Mouse (Mus musculus) MEL (cell line): ENCODE results near the gene Slc25a42. TPM values are rescaled to one million over a fixed set of nuclear protein-coding genes. Genes with fewer than 3 reads are reported as not detected.
A peak's percentile ranks its signal among the peaks of the same experiment; 100 is the strongest.

Experiments used
- DNase-seq: peaks from one replicate; pipeline ENCODE4 v3.0.0; 2011; ENCODE audit warnings: low read depth, low spot score
- H3K27ac ChIP-seq: 2 replicates; pipeline ENCODE4 v1.5.1; 2012; ENCODE audit warnings: low read depth, mild to moderate bottlenecking, control low read depth, low read length, moderate library complexity; ENCODE audit not compliant: control insufficient read depth
- H3K27me3 ChIP-seq, 2 experiments: fragments of 150-350 bp in 1 of 2; sonication (generic) in 1 of 2; 2 replicates each; pipeline ENCODE4 v1.6.1; 2012; ENCODE audit warnings: low read length in 2 of 2, mild to moderate bottlenecking in 2 of 2, improper control_type of control experiment in 1 of 2, moderate library complexity in 1 of 2; ENCODE audit not compliant: insufficient read depth in 2 of 2, control insufficient read depth in 1 of 2
- H3K36me3 ChIP-seq, 2 experiments: 2 replicates each; pipeline ENCODE4 v1.6.1; 2012 to 2014; ENCODE audit warnings: low read length in 2 of 2, improper control_type of control experiment in 1 of 2, inconsistent platforms in 1 of 2, mild to moderate bottlenecking in 1 of 2; ENCODE audit not compliant: insufficient read depth in 2 of 2, control insufficient read depth in 1 of 2
- H3K4me1 ChIP-seq, 2 experiments: fragments of 150-350 bp in 1 of 2; sonication (generic) in 1 of 2; 2 replicates each; pipeline ENCODE4 v1.6.1; 2012; ENCODE audit warnings: low read length in 2 of 2, improper control_type of control experiment in 1 of 2, mild to moderate bottlenecking in 1 of 2; ENCODE audit not compliant: insufficient read depth in 2 of 2, control insufficient read depth in 1 of 2
- H3K4me3 ChIP-seq, 2 experiments: fragments of 150-350 bp in 1 of 2; sonication (generic) in 1 of 2; 2 replicates each; pipeline ENCODE4 v1.5.1; 2012; ENCODE audit warnings: low read depth in 2 of 2, low read length in 2 of 2, mild to moderate bottlenecking in 2 of 2, moderate library complexity in 2 of 2, control low read depth in 1 of 2, improper control_type of control experiment in 1 of 2; ENCODE audit not compliant: control insufficient read depth in 1 of 2, insufficient read depth in 1 of 2
- H3K79me2 ChIP-seq: 2 replicates; pipeline ENCODE4 v1.6.1; 2012; ENCODE audit warnings: mild to moderate bottlenecking, low read length, moderate library complexity; ENCODE audit not compliant: control insufficient read depth, poor library complexity, insufficient read depth
- H3K9ac ChIP-seq: 2 replicates; pipeline ENCODE4 v1.6.1; 2012; ENCODE audit warnings: low read depth, mild to moderate bottlenecking, control low read depth, low read length, moderate library complexity; ENCODE audit not compliant: control insufficient read depth, poor library complexity, severe bottlenecking
- H3K9me3 ChIP-seq: fragments of 150-350 bp; sonication (generic); replicated peaks from 2 replicates; pipeline ENCODE4 v1.6.1; 2012; ENCODE audit warnings: mild to moderate bottlenecking, low read length, improper control_type of control experiment, moderate library complexity; ENCODE audit not compliant: insufficient read depth
- BHLHE40 ChIP-seq: IDR thresholded peaks from 2 replicates; pipeline ENCODE4 v1.6.1; 2012; ENCODE audit warnings: low read depth, mild to moderate bottlenecking, inconsistent platforms, low read length, improper control_type of control experiment, borderline replicate concordance
- CHD1 ChIP-seq: IDR thresholded peaks from 2 replicates; pipeline ENCODE4 v1.6.1; 2012; ENCODE audit warnings: low read depth, mild to moderate bottlenecking, inconsistent platforms, low read length, improper control_type of control experiment
- CHD2 ChIP-seq: IDR thresholded peaks from 2 replicates; pipeline ENCODE4 v1.6.1; 2011; ENCODE audit warnings: low read length, improper control_type of control experiment
- E2F4 ChIP-seq: IDR thresholded peaks from 2 replicates; pipeline ENCODE4 v1.6.1; 2011; ENCODE audit warnings: low read depth, low read length, improper control_type of control experiment, borderline replicate concordance
- ELF1 ChIP-seq: IDR thresholded peaks from 2 replicates; pipeline ENCODE4 v1.6.1; 2014; ENCODE audit warnings: low read depth, mild to moderate bottlenecking, inconsistent platforms, low read length, improper control_type of control experiment, moderate library complexity
- EP300 ChIP-seq, 2 experiments: IDR thresholded peaks; 2 replicates each; pipeline ENCODE4 v1.6.1; 2011; ENCODE audit warnings: improper control_type of control experiment in 2 of 2, low read length in 2 of 2, low read depth in 1 of 2, mild to moderate bottlenecking in 1 of 2
- ETS1 ChIP-seq: IDR thresholded peaks from 2 replicates; pipeline ENCODE4 v1.6.1; 2012; ENCODE audit warnings: low read depth, mild to moderate bottlenecking, inconsistent platforms, low read length, improper control_type of control experiment, moderate library complexity
- HCFC1 ChIP-seq: IDR thresholded peaks from 2 replicates; pipeline ENCODE4 v1.6.1; 2012; ENCODE audit warnings: low read depth, mild to moderate bottlenecking, inconsistent platforms, low read length, improper control_type of control experiment, moderate library complexity
- MAFK ChIP-seq: IDR thresholded peaks from 2 replicates; pipeline ENCODE4 v1.6.1; 2011; ENCODE audit warnings: low read depth, mild to moderate bottlenecking, low read length, improper control_type of control experiment, borderline replicate concordance
- MAX ChIP-seq: IDR thresholded peaks from 2 replicates; pipeline ENCODE4 v1.6.1; 2011; ENCODE audit warnings: low read length, improper control_type of control experiment
- MAZ ChIP-seq: IDR thresholded peaks from 2 replicates; pipeline ENCODE4 v1.6.1; 2012; ENCODE audit warnings: low read depth, mild to moderate bottlenecking, inconsistent platforms, low read length, improper control_type of control experiment
- MEF2A ChIP-seq: IDR thresholded peaks from 2 replicates; pipeline ENCODE4 v1.6.1; 2014; ENCODE audit warnings: low read depth, mild to moderate bottlenecking, inconsistent platforms, low read length, improper control_type of control experiment; ENCODE audit not compliant: poor library complexity, insufficient replicate concordance, severe bottlenecking; ENCODE audit errors: extremely low read depth
- MXI1 ChIP-seq: IDR thresholded peaks from 2 replicates; pipeline ENCODE4 v1.6.1; 2011; ENCODE audit warnings: mild to moderate bottlenecking, low read depth, low read length, improper control_type of control experiment
- MYB ChIP-seq: IDR thresholded peaks from 2 replicates; pipeline ENCODE4 v1.6.1; 2011; ENCODE audit warnings: mild to moderate bottlenecking, low read depth, low read length, improper control_type of control experiment
- MYC ChIP-seq: IDR thresholded peaks from 2 replicates; pipeline ENCODE4 v1.6.1; 2011; ENCODE audit warnings: low read depth, mild to moderate bottlenecking, low read length, improper control_type of control experiment, moderate library complexity
- NELFE ChIP-seq: IDR thresholded peaks from 2 replicates; pipeline ENCODE4 v1.6.1; 2011; ENCODE audit warnings: low read depth, low read length, improper control_type of control experiment
- NRF1 ChIP-seq: IDR thresholded peaks from 2 replicates; pipeline ENCODE4 v1.6.1; 2014; ENCODE audit warnings: low read depth, mild to moderate bottlenecking, inconsistent platforms, low read length, improper control_type of control experiment, moderate library complexity; ENCODE audit not compliant: poor library complexity, insufficient read depth, severe bottlenecking
- POLR2AphosphoS5 ChIP-seq: IDR thresholded peaks from 2 replicates; pipeline ENCODE4 v1.6.1; 2012; ENCODE audit warnings: low read depth, borderline replicate concordance, mild to moderate bottlenecking, inconsistent platforms, low read length, moderate library complexity, mixed read lengths
- TAL1 ChIP-seq: IDR thresholded peaks from 2 replicates; pipeline ENCODE4 v1.6.1; 2012; ENCODE audit warnings: mild to moderate bottlenecking, inconsistent platforms, low read length, moderate library complexity, mixed read lengths
- TBP ChIP-seq: IDR thresholded peaks from 2 replicates; pipeline ENCODE4 v1.8.0; 2011; ENCODE audit warnings: low read depth, low read length, improper control_type of control experiment
- TCF12 ChIP-seq: IDR thresholded peaks from 2 replicates; pipeline ENCODE4 v1.6.1; 2014; ENCODE audit warnings: low read depth, mild to moderate bottlenecking, inconsistent platforms, low read length, improper control_type of control experiment, moderate library complexity
- USF2 ChIP-seq, 2 experiments: IDR thresholded peaks; 2 replicates each; pipeline ENCODE4 v1.6.1; 2011 to 2012; ENCODE audit warnings: improper control_type of control experiment in 2 of 2, low read length in 2 of 2, borderline replicate concordance in 1 of 2, inconsistent platforms in 1 of 2, low read depth in 1 of 2, mild to moderate bottlenecking in 1 of 2; ENCODE audit not compliant: insufficient read depth in 1 of 2
- ZKSCAN1 ChIP-seq: IDR thresholded peaks from 2 replicates; pipeline ENCODE4 v1.6.1; 2012; ENCODE audit warnings: low read depth, mild to moderate bottlenecking, inconsistent platforms, low read length, improper control_type of control experiment, moderate library complexity
- ZMIZ1 ChIP-seq: IDR thresholded peaks from 2 replicates; pipeline ENCODE4 v1.6.1; 2012; ENCODE audit warnings: low read depth, mild to moderate bottlenecking, inconsistent platforms, low read length, improper control_type of control experiment, moderate library complexity
- ZNF384 ChIP-seq: IDR thresholded peaks from 2 replicates; pipeline ENCODE4 v1.6.1; 2012; ENCODE audit warnings: low read depth, mild to moderate bottlenecking, inconsistent platforms, low read length, improper control_type of control experiment
- polyA plus RNA-seq, 2 experiments: library from polyadenylated mRNA; stranded (reverse) in 1 of 2; unstranded in 1 of 2; fragments of >175 nt in 1 of 2; fragments of >200 nt in 1 of 2; gene quantifications; 2 replicates each; pipeline versions ENCODE4 v1.2.1 to v1.2.4; 2012; ENCODE audit warnings: low replicate concordance in 2 of 2, low read depth in 1 of 2; ENCODE audit not compliant: insufficient read length in 2 of 2, insufficient read depth in 1 of 2, missing spikeins in 1 of 2
- total RNA-seq: library from RNA; depleted of rRNA; stranded (reverse); fragments of 300-350 nt; gene quantifications from 2 replicates; pipeline ENCODE4 v1.2.3, GENCODE M21; 2012

Slc25a42 gene
- total and polyA plus RNA-seq, 3 experiments: 5.2 to 12.1 TPM; not detected in 1

GRCm38 (mm10) chr8:70137890-70138289 lies 74.2 kb downstream of the Slc25a42 start:
- H3K36me3 ChIP-seq: peaks cover 0 to 3% of the 10 kb centered on the region in 2 experiments; a peak in 3 of 4 replicates
- peak overlapping the region in 1 of 2 experiments; percentile 65; a peak in 2 of 4 replicates for H3K4me3 ChIP-seq

GRCm38 (mm10) chr8:70136591-70136990 lies 75.5 kb downstream of the Slc25a42 start:
- H3K4me3 ChIP-seq: no peak overlapping the region
- no peak overlapping the region for H3K27ac ChIP-seq
- TF ChIP-seq NELFE: no peak
- H3K27me3 ChIP-seq: no peaks in the 10 kb centered on the region
- no peak overlapping the region for H3K9ac ChIP-seq
- peaks cover 0 to 3% of the 10 kb centered on the region in 2 experiments; a peak in 3 of 4 replicates for H3K36me3 ChIP-seq
- peaks cover 18% of the 10 kb centered on the region for H3K79me2 ChIP-seq
- H3K9me3 ChIP-seq: no peaks in the 10 kb centered on the region
- DNase-seq: no peak
- H3K4me1 ChIP-seq: peaks cover 4 to 21% of the 10 kb centered on the region in 2 experiments; a peak in 3 of 4 replicates

More at GRCm38 (mm10) chr8:70137890-70138289, 74.2 kb downstream of the Slc25a42 start:
- H3K9ac ChIP-seq: no peak overlapping the region; the same call in 1 of the 2 replicates
- H3K9me3 ChIP-seq: no peaks in the 10 kb centered on the region
- peaks cover 4 to 15% of the 10 kb centered on the region in 2 experiments; a peak in 2 of 4 replicates for H3K4me1 ChIP-seq
- H3K27me3 ChIP-seq: no peaks in the 10 kb centered on the region
- no peak for DNase-seq
- no peak overlapping the region for H3K27ac ChIP-seq
- H3K79me2 ChIP-seq: peaks cover 11% of the 10 kb centered on the region
- TF ChIP-seq BHLHE40 (no peak), ZNF384 (no peak), TAL1 (no peak), TBP (no peak), E2F4 (no peak), ZMIZ1 (no peak), HCFC1 (no peak), MAFK (no peak), MYB (no peak), MXI1 (no peak), MEF2A (no peak), ETS1 (no peak), EP300 (IDR thresholded peaks at IDR 0.05; ENCODE audit: low read depth in 1 of 2, low read length in 2 of 2) (no peak)

GRCm38 (mm10) chr8:70134931-70135330 lies 77.2 kb downstream of the Slc25a42 start:
- no peak for DNase-seq
- TF ChIP-seq TCF12 (no peak), MXI1 (no peak), USF2 (IDR thresholded peaks at IDR 0.05; ENCODE audit: borderline replicate concordance in 1 of 2, insufficient read depth in 1 of 2, low read depth in 1 of 2, low read length in 2 of 2) (no peak), CHD2 (no peak), EP300 (IDR thresholded peaks at IDR 0.05; ENCODE audit: low read depth in 1 of 2, low read length in 2 of 2) (no peak), CHD1 (no peak), BHLHE40 (no peak), MEF2A (no peak), MAX (no peak), POLR2AphosphoS5 (no peak), ZKSCAN1 (no peak), NRF1 (no peak), MYC (no peak), MAZ (no peak), ELF1 (no peak)
- Histone ChIP-seq H3K4me1 (peaks cover 4 to 15% of the 10 kb centered on the region in 2 experiments; a peak in 3 of 4 replicates), H3K27me3 (no peaks in the 10 kb centered on the region), H3K9me3 (no peaks in the 10 kb centered on the region), H3K4me3 (no peak overlapping the region), H3K79me2 (peaks cover 13% of the 10 kb centered on the region), H3K36me3 (peaks cover 0 to 5% of the 10 kb centered on the region in 2 experiments; a peak in 3 of 4 replicates), H3K27ac (no peak overlapping the region), H3K9ac (no peak overlapping the region)
